Mouse (Mus musculus): ENCODE measurements at regions not wholly inside any gene's neighbourhood (a gene's known extent, or its start where the extent isn't known, plus 50 kb on each side); places are given as distances from the start of the nearest gene placed in this dataset.

DNA sequence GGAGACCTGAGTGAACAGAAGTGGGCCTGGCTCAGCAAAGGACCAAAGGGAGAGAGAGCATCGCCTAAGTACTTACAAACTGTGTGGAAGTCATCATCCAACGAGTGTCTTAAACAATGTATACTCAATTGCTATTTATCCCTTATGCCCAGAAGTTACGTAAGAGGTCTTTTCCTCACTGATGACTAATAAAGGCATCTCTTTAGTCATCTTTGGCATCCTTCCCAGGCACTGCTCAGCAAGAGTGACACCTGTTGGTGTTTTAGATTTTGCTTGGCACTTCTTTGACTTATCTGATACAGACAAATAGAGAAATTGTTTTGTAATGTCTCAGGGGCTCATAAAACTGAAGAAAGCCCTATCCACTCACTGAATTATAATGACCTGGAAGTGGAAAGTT lies 59.4 kb upstream of the Cenpw start:
- no peak for DNase-seq (ENCODE audit: low spot score)

DNA sequence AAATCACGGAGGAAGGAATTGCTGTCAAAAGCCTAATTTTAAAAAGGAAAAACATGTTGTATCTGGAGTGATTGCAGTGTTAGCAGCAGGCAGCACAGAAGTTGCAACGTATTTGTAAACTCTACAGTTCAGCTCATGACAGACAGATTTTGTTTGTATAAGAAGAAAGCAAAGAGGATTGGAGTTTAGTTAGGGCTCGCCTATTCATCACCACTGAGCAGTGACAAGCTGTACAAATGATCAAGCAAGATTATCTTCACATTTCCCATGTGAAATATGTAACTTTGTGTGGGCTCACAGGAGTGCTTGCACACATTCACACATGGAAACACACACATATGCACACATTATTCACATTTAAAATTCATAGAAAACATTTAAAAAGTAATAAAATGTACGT lies 57.5 kb upstream of the Cenpw start:
- no peak for DNase-seq (ENCODE audit: low spot score)

Data from left cerebral cortex, adult 11 months (tissue).